Mouse (Mus musculus) natural killer cell, adult 2 months (primary cell): ENCODE results near the gene Yipf3.
A peak's percentile ranks its signal among the peaks of the same experiment; 100 is the strongest.

ENCODE experiments used
- DNase-seq, 2 experiments: peaks; one replicate each; pipeline ENCODE4 v3.0.0; 2022; ENCODE audit warnings: low spot score in 2 of 2

The Yipf3 gene

DNA sequence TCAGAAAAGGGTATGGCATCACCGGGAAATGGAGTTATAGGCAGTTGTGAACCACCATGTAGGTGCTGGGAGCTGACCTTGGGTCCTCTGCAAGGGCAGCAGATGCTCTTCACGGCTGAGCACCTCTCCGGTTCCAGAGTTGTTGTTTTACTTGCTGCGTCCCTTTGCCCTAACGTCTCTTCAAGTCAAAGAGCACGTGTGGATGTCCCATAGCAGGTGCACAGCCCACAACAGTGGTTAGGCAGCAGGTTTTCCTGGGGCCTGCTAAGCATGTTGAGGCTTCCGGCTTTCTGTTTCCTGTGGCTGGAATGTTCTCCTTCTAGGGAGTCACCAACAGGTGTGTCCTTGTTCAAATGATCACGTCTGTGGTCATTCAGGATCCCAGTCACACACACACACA, 36.0 kb downstream of the Yipf3 start:
- no peak for DNase-seq

DNA sequence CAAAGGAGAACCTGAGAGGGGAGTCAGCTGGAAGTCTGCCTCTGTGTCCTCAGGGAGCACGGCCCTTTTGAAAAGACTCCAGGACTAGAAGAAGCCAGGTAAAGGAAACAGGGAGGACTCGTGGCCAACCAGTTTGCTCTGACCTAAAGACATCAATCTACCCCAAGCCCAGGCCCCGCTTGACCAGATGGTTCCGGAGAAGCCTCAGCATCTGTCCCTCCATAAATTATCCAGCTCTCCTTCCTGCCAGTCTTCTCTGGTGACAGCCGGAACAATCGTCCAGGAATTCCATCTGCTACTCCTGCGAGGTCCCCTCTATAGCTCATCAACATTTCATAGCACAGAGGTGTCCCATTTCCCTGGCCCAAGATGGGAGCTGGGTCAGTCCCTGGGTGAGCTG, 36.8 kb downstream of the Yipf3 start:
- no peak for DNase-seq

DNA sequence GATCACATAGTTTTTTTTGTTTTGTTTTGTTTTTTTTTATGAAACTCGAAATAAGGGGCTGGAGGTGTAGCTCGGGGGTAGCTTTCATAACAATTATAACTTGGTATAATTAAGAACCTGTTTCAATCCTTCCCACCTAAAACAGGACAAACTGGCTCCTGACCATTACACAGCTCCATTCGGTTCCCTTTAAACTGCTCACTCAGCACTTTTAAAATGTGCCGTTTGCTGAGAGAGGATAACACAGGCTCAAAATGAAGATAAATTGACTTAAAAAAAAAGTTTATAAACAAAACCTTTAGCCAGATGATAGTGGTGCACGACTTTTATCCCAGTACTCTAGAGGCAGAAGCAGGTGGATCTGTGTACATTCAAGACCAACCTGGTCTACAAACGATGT, 37.5 kb downstream of the Yipf3 start:
- DNase-seq = no peak

DNA sequence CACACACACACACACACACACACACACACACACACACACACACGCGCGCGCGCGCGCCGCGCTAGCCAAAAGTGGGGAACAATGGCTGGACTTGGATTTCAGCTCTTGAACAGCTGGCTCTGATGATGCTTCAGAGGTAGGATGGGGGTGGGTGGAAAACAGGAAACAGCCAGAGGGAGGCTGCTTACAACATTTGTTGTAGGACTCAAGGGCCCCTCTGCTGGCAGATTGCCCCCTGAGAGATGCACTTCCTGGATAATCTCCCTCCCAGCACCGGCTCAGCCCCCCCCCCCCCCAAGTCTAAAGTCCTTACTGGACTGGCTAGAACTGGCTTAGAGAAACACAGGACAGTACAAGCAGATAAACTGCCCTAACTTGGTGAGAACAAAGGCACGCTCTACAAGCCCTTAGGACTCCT, 39.8 kb downstream of the Yipf3 start:
- DNase-seq = no peak

DNA sequence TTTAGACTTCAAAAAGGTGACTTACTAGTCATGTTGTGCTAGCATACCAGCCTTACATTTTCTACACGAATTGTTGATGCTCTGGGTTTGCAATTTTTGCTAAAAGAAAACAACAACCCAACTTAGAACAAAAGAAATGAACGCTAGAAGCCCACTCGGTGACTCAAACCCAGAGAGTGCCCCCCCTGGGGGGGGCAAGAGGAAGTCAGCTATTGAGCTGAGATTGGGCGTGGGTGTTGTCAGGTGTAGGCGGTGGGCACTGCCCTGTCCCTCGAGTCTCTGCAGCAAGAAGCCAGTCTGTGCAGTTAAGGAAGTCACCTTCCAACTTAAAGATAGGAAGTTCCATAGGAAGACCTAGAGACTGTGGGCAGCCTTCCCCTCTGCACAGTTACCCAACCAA, 48.7 kb downstream of the Yipf3 start:
- no peak for DNase-seq

DNA sequence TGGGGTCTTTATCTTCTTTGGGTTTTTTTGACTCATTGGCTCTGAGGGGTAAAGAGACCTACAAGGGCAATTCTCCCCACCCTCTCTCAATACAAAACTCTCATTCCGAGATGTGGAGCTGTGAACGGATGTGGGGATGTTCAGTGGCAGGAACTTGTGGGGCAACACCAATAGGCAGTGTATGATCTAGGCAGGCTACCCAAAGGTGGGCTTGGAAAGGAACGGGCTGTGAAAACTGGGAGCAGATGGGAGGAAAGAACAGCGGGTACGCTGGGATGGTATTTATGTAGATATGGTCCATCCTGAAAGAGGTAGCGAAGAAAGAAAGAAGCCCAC, 49.1 kb downstream of the Yipf3 start:
- no peak for DNase-seq

DNA sequence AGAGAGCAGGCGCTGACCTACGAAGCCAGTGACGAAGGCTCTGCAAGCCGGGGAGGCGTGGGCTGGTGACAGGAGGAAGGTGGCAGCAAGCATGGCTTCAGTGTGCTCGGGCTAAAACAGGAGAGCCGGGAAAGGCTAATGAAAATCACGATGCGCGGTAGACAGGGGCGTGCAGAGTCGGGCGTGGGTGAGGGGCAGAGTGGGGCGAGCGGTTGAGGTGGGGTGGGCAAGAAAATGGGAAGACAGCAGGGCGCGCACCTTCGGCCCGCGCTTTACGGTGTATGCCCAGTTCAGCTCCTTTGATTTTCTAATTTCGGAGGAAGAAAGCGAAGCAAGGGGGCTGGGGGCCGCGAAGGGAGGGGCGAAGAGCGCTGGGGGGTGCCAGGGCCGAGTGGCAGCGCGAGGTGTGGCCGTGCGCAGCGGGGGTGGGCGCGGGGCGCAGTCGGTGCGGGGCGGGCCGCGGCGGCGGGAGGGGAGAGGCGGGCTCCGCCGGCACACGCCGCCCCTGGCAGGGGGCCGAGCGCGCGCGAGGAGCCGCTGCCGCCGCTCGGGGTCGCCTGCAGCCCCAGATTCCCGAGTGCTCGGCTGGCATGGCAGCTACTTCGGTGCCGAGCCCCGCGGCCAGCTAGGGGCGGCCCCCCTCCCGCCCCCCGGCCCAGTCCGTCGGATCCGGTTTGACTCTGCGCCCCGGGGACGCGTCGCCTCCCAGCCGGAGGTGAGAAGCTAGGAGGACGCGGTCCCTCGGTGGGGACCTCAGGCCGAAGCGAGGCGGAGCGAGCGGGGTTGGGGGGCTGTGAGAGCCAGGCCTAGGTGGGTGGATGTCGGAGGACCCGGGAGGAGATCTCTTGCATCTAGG, 49.7 kb downstream of the Yipf3 start, which contains the start of gene Dlk2:
Dlk2 (plus strand) TSS at position 58 of the 856 bp plus-strand sequence.
- DNase-seq = no peak

DNA sequence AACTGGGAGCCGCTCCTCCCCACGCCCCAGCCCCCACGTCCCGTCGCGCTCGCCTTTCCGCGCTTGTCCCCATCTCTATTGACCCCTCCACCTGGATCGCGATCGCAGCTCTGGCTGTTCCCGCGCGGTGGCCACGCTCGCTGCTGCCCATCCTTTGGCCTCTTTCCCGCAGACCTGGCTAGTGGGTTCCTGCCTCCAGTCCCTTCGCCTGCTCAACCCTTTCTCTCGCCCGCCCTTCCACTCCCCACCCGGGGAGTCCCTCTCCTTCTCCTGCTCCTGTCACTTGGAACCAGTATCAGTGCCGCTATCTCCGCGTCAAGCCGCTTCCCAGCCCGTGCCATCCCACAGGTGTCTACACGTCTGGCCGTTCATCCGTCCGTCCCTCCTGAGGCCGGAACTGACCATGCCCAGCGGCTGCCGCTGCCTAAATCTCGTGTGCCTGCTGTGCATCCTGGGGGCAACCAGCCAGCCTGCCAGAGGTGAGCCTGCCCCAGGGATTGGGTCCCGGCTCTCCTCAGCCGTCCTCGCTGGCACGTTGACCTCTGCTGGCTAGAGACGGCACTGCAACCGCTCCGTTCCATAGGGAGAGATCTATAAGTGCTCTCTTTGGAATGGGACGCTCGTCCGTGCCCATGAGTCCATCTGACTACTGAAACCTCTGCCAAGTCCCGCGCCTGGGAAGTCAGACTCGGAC, 50.5 kb downstream of the Yipf3 start:
- peak; percentile 46 to 64 for DNase-seq

DNA sequence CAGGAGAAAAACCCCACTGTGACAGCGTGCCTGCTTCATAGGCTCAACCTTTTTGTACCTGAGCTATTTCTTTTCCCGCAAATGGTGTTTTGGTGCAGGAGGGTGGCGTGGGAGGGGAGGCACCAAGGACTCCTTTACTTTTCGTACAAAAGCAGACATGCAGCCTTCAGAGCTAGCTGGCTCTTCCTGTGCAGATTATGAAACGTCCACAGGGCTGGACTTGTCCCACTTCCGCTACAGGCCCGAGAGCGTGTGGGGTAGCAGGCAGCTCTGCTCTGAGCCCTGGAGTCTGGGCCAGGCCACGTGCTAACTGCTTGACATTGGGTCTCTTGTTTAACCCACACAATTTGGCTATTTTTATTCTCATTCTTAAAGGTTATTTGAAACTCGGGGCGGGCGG, 54.0 kb downstream of the Yipf3 start:
- no peak for DNase-seq
